Mouse (Mus musculus) urinary bladder, adult 18-20 months (tissue): ENCODE data around the gene Rasl11a.
"Not testable (repeated sequence)": the region's sequence is repeated elsewhere in the genome, so short reads cannot be mapped to it uniquely, and the experiment has no call there.

ENCODE experiments used
- DNase-seq, 2 experiments: peaks; one replicate each; pipeline ENCODE4 v3.0.0; 2022; ENCODE audit warnings: low spot score in 2 of 2, mixed read lengths in 2 of 2

Gene Rasl11a

GRCm38 (mm10) chr5:146893478-146894182, 48.8 kb downstream of the Rasl11a start:
- DNase-seq, result no peak

GRCm38 (mm10) chr5:146895667-146896066, 50.8 kb downstream of the Rasl11a start:
- DNase-seq, result not testable (repeated sequence)

GRCm38 (mm10) chr5:146896973-146897372, 52.1 kb downstream of the Rasl11a start:
- no peak for DNase-seq
